Mouse (Mus musculus) embryonic stem cell, embryonic (primary cell): ENCODE measurements at regions not wholly inside any gene's neighbourhood (a gene's known extent, or its start where the extent isn't known, plus 50 kb on each side); places are given as distances from the start of the nearest gene placed in this dataset.

Experiments used
- CTCF ChIA-PET, 4 experiments: fragments of 300-600 bp in 2 of 4; fragments of 350-600 bp in 2 of 4; sonication (Branson Sonifier 250); formaldehyde crosslinking; loops; one replicate each; lab custom pipeline; 2022; ENCODE audit warnings: inconsistent platforms in 2 of 4; lab: Charles Lee
- POLR2A ChIA-PET, 4 experiments: fragments of 300-600 bp in 2 of 4; fragments of 350-600 bp in 2 of 4; sonication (Branson Sonifier 250); formaldehyde crosslinking; loops; one replicate each; lab custom pipeline; 2022; ENCODE audit warnings: antibody characterized with exemption in 4 of 4, inconsistent platforms in 1 of 4; lab: Charles Lee

- POLR2A ChIA-PET = interaction anchor here in 1 of 4 experiments (0.7 kb wide), 1 partner anchor 123 kb away, joined by 3 read pairs; no protein-coding TSS in a partner anchor
- CTCF ChIA-PET = interaction anchor here in 2 of 4 experiments (1.0 to 1.4 kb wide), 2 partner anchors 171 to 183 kb away, joined by 4 to 5 read pairs; no protein-coding TSS in a partner anchor
These were observed 168.6 kb downstream of the Gadd45g start for GRCm38 (mm10) chr13:52015066-52015465.

GRCm38 (mm10) chr13:52015496-52015895, 169.0 kb downstream of the Gadd45g start:
- ChIA-PET CTCF (interaction anchor here in 2 of 4 experiments (1.0 to 1.4 kb wide), 2 partner anchors 171 to 183 kb away, joined by 4 to 5 read pairs; no protein-coding TSS in a partner anchor), POLR2A (interaction anchor here in 1 of 4 experiments (0.7 kb wide), 1 partner anchor 123 kb away, joined by 3 read pairs; no protein-coding TSS in a partner anchor)

- POLR2A ChIA-PET = no interaction called here
- CTCF ChIA-PET = no interaction called here
These were observed 171.2 kb downstream of the Gadd45g start for GRCm38 (mm10) chr13:52017598-52018190.

- POLR2A ChIA-PET = no interaction called here
- CTCF ChIA-PET = no interaction called here
These were observed 173.2 kb downstream of the Gadd45g start for GRCm38 (mm10) chr13:52019647-52020046.

- CTCF ChIA-PET = no interaction called here
These were observed 174.7 kb downstream of the Gadd45g start for GRCm38 (mm10) chr13:52021150-52021549.

GRCm38 (mm10) chr13:52021828-52022227, 175.3 kb downstream of the Gadd45g start:
- POLR2A ChIA-PET = interaction anchor here in 1 of 4 experiments (1.2 kb wide), 1 partner anchor 23 kb away, joined by 3 read pairs; no protein-coding TSS in a partner anchor

More at GRCm38 (mm10) chr13:52021150-52021549, 174.7 kb downstream of the Gadd45g start:
- POLR2A ChIA-PET = interaction anchor here in 1 of 4 experiments (1.2 kb wide), 1 partner anchor 24 kb away, joined by 3 read pairs; no protein-coding TSS in a partner anchor

GRCm38 (mm10) chr13:52022529-52022928, 176.1 kb downstream of the Gadd45g start:
- ChIA-PET POLR2A (interaction anchor here in 2 of 4 experiments (0.7 to 1.2 kb wide), 2 partner anchors 23 to 1257 kb away, joined by 3 read pairs; no protein-coding TSS in a partner anchor), CTCF (interaction anchor here in 1 of 4 experiments (0.6 kb wide), 1 partner anchor 112 kb away, joined by 3 read pairs; no protein-coding TSS in a partner anchor)

More at GRCm38 (mm10) chr13:52021828-52022227, 175.3 kb downstream of the Gadd45g start:
- CTCF ChIA-PET = interaction anchor here in 1 of 4 experiments (0.6 kb wide), 1 partner anchor 112 kb away, joined by 3 read pairs; no protein-coding TSS in a partner anchor

- CTCF ChIA-PET = no interaction called here
- POLR2A ChIA-PET = interaction anchor here in 2 of 4 experiments (0.6 to 1.0 kb wide), 2 partner anchors 164 to 786 kb away, joined by 3 to 4 read pairs; no protein-coding TSS in a partner anchor
These were observed 177.9 kb downstream of the Gadd45g start for GRCm38 (mm10) chr13:52024349-52024748.

GRCm38 (mm10) chr13:52024832-52025481, 178.5 kb downstream of the Gadd45g start:
- ChIA-PET CTCF (interaction anchor here in 1 of 4 experiments (0.6 kb wide), 1 partner anchor 180 kb away, joined by 3 read pairs; no protein-coding TSS in a partner anchor), POLR2A (interaction anchor here in 2 of 4 experiments (0.6 to 1.0 kb wide), 2 partner anchors 164 to 787 kb away, joined by 3 to 4 read pairs; no protein-coding TSS in a partner anchor)

GRCm38 (mm10) chr13:52025482-52025848, 179.0 kb downstream of the Gadd45g start:
- ChIA-PET POLR2A (no interaction called here), CTCF (interaction anchor here in 1 of 4 experiments (0.6 kb wide), 1 partner anchor 181 kb away, joined by 3 read pairs; no protein-coding TSS in a partner anchor)

GRCm38 (mm10) chr13:52026291-52026690, 179.8 kb downstream of the Gadd45g start:
- ChIA-PET CTCF (no interaction called here), POLR2A (interaction anchor here in 2 of 4 experiments (0.7 to 0.9 kb wide), 2 partner anchors 10 to 105 kb away, joined by 3 to 7 read pairs; no protein-coding TSS in a partner anchor)

- CTCF ChIA-PET = interaction anchor here in 1 of 4 experiments (0.8 kb wide), 1 partner anchor 77 kb away, joined by 3 read pairs; no protein-coding TSS in a partner anchor
- POLR2A ChIA-PET = interaction anchor here in 2 of 4 experiments (0.6 to 0.7 kb wide), 2 partner anchors 30 to 181 kb away, joined by 3 read pairs; no protein-coding TSS in a partner anchor
These were observed 183.5 kb downstream of the Gadd45g start for GRCm38 (mm10) chr13:52029868-52030422.

GRCm38 (mm10) chr13:52031465-52031864, 185.0 kb downstream of the Gadd45g start:
- POLR2A ChIA-PET = interaction anchor here in 1 of 4 experiments (1.1 kb wide), 1 partner anchor 47 kb away, joined by 3 read pairs; no protein-coding TSS in a partner anchor
- CTCF ChIA-PET = no interaction called here

- ChIA-PET CTCF (interaction anchor here in 1 of 4 experiments (0.6 kb wide), 1 partner anchor 240 kb away, joined by 6 read pairs; no protein-coding TSS in a partner anchor), POLR2A (interaction anchor here in 1 of 4 experiments (0.6 to 1.1 kb wide), 2 partner anchors 9 to 31 kb away, joined by 3 read pairs; no protein-coding TSS in a partner anchor)
These were observed 189.3 kb downstream of the Gadd45g start for GRCm38 (mm10) chr13:52035731-52036130.

GRCm38 (mm10) chr13:52036351-52036750, 189.9 kb downstream of the Gadd45g start:
- CTCF ChIA-PET = interaction anchor here in 1 of 4 experiments (0.6 kb wide), 1 partner anchor 239 kb away, joined by 6 read pairs; no protein-coding TSS in a partner anchor
- POLR2A ChIA-PET = interaction anchor here in 1 of 4 experiments (1.1 kb wide), 1 partner anchor 10 kb away, joined by 3 read pairs; no protein-coding TSS in a partner anchor

- POLR2A ChIA-PET = no interaction called here
- CTCF ChIA-PET = no interaction called here
These were observed 190.7 kb downstream of the Gadd45g start for GRCm38 (mm10) chr13:52037218-52037617.

- CTCF ChIA-PET = interaction anchor here in 1 of 4 experiments (1.2 kb wide), 1 partner anchor 210 kb away, joined by 3 read pairs; no protein-coding TSS in a partner anchor
- POLR2A ChIA-PET = interaction anchor here in 1 of 4 experiments (0.5 kb wide), 1 partner anchor 391 kb away, joined by 3 read pairs; no protein-coding TSS in a partner anchor
These were observed 195.3 kb downstream of the Gadd45g start for GRCm38 (mm10) chr13:52041467-52042421.
